Mouse (Mus musculus) spleen, postnatal 10 days (tissue): ENCODE results near the gene 1500011B03Rik.

Source experiments
- DNase-seq, 2 experiments: peaks; one replicate each; pipeline ENCODE4 v3.0.0; 2021 to 2022; ENCODE audit warnings: low spot score in 2 of 2

1500011B03Rik gene

DNA sequence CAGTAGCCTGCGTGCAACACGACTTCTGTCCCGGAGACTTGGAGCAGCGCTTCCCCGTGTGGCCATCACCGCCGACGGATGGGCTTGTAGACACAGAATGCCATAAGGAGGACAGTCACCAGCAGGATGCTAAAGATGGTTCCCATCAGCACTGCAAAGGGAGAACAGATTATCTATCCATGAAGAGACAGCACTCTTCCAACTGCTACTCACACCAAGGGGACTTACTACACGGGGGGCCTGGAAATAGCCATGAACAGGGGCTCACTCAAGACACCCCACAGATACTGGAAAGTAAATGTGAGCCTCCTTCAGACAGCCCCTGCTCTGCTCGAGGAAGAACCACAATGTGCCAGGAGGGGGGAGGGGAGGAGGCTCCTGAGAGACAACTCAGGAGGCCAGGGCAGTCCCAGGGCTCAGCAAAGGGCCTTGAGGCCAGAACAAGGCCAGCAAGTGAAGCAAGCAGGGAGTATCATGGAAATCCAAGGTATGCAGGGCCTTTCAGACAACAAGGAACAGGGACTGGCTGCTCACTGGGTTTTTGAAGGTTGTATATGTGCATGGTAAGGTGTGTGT, 14.0 kb downstream of the 1500011B03Rik start:
- no peak for DNase-seq

DNA sequence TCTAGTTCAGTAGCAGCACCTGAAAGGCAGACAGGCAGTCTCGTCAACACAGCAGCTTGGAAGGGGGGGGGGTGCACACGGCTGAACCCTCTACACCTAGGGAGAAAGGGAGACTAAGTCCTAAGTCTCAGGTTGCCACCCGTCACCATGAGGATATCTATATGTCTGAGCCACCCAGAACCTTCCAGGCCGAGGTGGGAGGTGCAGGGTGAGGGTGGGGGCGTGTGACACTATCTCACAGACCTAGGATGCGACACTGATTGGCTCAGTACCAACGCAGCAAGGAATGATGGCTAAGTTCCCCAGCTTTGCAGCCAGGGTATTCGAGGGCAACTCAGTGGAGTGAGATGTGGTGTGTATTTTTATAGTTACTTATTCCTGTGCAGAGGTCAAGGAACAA, 14.9 kb downstream of the 1500011B03Rik start:
- DNase-seq: no peak

DNA sequence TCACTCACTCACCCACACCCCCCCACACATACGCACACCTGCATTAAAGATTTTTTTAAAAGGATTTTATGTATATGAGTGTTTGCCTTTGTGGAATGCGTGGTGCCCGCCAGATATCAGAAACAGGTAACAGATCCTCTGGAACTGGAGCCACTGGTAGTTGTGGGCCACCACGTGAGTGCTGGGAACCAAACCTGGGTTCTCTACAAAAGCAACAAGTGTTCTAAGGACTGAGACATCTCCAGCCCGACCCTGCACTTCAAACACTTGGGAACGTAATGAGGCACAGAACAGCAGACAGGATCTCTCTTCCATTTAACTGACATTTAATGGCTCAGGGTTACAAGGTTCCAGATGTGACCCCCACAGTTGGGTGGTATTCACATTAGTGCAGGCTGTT, 15.4 kb downstream of the 1500011B03Rik start:
- no peak for DNase-seq

DNA sequence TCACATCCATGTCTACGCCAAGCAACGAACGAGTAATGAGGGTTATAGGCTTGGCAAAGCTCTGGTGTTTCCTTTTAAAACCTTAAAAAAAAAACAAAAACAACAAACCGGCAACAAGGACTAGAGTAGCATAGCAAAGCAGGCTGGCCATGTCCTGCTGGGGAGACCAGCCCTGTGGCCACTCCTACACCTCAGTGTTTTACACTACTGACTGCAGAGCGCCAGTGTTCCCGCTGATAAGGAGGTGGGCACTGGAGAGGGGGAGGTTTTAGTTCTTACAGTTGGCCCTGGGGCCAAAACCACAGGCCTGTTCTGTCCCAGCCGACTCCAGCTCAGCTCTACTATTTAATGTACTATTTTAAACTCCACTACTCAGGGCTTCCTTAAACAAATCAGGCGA, 15.8 kb downstream of the 1500011B03Rik start:
- DNase-seq: no peak

DNA sequence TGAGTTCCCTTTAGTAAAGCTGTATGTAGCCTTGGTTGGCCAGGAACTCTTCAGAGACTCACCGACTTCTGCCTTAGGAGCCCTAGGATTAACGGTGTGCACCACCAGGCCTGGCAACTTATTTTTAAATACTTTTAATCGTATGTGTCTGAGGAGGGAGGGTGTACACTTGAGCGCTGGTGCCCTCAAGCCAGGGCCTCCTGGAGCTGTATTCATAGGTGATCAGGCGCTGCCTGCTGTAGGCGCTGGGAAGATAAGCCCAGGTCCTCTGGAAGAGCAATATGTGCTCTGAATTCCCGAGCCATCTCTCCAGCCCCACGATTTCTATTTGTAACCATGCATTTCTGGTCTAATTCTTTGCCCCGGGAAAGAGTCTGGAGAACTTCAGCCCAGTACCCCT, 16.2 kb downstream of the 1500011B03Rik start:
- DNase-seq: no peak

DNA sequence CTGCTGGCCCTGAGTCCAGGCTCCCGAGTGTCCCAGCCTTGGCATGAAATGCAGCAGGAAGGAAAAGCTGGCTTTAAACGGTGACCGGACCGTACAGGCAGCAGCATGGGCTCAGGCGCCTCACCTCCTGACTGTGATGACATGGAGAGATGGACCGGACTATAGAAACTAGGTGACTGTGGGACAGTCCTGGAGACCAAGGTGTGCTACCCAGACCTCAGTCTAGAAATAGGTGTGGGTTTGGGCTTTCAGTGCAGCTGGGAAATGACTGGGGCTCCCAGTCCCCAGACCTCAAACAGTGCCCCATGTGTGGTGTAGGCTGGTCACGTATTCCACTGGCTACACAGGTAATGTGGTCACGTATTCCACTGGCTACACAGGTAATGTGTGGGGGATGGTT, 16.6 kb downstream of the 1500011B03Rik start:
- DNase-seq: no peak

DNA sequence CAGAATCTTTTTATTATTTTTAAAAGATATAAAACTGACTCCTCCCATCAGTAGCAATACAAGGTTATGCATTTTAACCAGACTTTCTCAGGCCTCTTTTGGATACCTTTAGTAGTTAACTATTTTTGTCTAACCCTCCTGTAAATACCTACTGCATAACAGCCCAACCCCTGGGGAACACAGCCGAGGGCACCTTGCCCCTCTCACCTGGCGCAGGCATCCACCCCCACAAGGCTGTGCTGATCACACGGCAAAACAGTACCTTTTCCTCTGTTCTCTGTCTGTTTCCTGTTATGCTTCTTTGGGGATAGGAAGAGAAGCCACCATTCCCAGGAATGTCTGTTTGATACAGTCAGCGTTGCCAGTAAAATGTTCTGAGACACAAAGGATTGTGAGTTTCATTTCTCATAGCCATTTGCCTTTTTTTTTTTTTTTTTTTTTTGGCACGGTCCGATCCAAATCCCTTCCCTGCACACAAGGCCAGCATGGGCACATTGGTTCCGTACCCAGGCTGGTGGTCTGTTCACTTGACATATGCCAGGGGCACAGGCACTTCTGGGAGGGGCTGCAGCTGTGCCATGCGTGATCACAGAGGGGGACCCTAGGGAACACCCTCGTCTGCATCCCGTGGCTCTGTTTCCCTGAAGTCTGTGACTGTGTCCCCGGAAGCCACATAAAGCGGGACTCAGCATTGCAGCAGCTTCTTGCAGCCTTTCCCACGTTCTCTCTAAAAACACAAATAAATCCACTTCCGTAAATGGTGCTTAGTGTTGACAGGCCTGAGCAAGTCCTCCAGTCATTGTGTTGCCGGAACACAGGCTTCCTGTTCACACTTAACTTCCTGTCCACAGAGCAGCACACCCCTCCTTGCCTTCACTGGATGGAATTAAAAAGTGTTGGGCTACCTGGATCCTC, 17.6 kb downstream of the 1500011B03Rik start:
- DNase-seq: peak in 1 of 2 experiments; percentile 36

DNA sequence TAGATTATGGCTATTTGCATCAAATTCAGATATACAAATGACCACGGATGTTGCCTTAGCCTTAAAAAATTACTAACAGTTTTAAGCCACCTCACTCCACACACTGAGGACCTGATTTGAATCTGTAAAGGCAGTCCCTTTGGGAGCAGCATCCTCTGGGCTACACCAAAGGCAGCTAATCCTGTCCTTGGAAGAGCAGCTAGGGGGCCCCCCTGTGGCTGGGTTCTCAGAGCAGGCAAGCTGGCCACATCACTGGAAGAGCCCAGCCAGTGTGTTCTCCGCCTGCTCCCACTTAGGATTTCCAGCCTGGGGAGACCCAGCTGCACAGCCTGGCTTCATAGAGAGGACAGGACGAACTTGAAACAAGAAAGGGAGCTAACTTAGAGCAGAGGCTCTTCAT, 18.3 kb downstream of the 1500011B03Rik start:
- DNase-seq: no peak

DNA sequence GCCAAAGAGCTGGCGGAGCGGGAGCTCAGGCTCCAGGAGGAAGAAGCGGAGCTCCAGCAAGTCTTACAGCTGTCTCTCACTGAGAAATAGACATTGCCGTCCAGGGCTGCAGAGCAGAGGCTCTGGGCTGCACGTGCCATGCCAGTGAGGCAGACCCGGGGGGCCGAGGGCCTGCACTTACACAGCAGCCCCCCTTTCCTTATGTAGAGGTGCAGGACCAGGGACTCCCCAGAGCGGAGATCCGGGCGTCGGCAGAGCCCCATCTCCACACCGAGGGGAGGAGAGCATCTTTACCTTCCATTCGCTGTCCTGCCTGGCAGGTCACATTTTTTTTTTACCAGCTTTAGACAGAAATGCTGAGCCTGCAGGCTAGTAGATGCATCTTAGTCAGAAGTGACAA, 18.9 kb downstream of the 1500011B03Rik start:
- DNase-seq: no peak

DNA sequence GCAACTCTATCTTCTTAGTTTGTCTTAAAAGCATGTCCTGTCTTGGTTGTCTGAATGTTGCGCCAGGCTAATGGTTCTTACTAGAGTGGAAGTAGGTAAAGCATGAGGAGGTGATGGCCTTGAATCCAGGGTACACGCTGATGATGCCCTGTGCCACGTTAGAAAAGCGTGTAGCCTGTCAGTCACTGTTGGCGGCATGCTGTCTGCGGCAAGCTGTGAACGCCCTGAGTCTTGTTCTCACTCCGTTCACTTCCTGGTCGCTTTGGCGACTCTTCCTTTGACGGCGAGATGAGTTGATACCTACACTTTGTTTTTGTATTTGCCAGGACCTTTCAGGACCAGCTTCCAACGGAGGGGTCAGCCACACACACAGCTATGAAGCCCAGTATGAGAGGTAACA, 20.0 kb downstream of the 1500011B03Rik start:
- no peak for DNase-seq

DNA sequence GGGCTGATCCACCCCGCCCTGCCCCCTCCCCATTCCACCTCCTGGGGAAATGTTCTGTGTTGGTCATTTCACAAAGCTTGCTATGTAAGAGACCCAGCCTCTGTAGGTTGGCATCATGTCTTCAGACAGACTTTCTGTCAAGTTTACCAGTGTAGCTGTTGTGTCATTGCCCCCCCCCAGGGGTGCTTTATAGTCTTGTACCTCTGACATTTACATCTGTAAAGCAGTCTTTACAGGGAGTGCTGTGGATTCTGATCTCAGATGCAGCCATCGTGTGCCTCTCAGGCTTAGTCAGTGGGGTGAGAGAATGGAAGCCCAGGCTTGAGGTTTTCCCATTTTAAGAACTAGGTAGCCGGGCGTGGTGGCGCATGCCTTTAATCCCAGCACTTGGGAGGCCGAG, 21.4 kb downstream of the 1500011B03Rik start:
- no peak for DNase-seq

DNA sequence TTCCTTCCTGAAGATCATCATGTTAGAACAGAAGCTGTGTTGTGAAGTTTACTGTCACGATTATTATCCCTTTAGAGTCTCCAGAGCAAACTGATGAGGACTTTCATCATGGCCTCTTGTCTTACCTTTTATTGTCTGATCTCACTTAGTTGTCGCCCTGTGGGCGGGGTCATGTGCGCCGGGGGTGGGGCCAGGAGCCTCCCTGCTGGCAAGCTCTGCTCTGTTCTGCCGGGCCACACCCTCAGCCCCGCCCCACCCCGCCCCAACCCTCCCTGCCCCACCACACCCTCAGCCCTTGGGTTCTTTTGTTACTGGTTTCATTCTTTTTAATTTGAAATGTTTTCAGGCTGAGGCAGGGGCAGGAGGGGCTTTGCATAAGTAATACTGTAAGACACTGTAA, 22.2 kb downstream of the 1500011B03Rik start:
- peak in 1 of 2 experiments; percentile 70 for DNase-seq

DNA sequence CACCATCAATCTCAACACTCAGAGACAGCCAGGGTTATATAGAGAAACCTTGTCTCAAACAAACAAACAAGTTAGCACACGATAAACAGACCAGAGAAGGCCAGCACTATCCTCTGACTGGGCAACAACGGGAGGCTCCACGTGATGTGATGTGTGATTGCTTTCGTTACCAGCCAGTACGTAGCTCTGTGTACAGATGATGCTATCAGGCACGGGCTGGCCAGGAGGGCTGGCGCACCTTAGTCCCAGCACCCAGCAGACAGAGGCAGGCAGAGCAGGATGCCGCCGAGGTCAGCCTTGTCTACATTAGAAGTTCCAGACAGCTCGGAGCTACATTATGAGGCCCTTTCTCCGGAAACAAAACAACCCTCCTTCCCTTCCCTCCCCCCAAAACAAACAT, 23.4 kb downstream of the 1500011B03Rik start:
- no peak for DNase-seq

DNA sequence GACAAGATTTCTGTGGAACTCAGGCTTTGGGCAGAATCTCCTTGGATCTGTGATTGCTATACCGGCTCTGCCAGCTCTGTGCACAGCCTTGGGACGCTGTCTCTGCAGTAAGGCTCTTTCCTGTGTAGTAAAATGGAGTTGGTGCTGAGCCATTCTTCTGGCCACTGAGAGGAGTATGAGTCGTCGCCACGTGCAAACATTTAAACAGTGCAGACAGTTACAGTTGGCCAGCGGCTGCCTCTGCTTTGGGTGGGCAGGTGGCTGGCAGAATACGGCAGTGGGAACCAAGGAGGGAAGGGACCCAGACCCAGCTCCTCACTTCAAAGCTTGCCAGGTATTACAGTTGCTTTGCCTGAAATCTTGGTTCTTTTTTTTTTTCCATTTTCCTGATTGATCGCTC, 26.0 kb downstream of the 1500011B03Rik start:
- no peak for DNase-seq

DNA sequence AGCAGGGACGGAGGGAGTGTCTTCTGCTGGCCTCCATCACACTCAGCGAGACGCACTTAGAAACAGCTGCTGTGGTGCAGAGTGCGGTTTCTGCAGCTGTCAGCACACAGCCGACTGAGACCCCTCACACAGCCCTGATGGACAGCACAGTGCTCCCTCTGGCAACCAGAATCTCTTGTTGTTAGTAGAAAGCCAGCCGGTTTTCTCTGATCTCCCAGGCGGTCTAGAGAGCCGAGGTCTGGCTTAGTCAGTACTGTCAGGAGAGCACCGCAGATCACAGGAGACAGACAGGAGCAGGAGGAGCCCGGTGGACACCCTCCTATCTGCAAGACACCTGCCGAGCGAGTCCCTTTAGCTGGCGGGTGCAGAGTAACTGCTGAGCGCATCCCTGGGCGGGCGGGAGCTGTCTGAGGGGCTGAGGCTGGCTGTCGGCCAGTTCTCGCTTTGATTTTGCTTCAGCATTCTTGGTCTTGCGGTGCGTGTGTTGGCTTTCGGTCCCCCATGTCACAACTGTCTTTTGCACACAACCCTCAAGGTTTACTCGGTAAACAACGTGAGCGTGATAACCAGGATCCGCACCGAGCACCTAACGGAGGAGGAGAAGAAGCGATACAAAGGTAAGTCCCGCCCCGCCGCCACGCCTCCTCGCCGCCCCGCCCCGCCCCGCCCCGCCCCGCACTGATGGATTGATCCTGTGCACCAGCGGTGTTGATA, 26.8 kb downstream of the 1500011B03Rik start:
- DNase-seq: no peak

DNA sequence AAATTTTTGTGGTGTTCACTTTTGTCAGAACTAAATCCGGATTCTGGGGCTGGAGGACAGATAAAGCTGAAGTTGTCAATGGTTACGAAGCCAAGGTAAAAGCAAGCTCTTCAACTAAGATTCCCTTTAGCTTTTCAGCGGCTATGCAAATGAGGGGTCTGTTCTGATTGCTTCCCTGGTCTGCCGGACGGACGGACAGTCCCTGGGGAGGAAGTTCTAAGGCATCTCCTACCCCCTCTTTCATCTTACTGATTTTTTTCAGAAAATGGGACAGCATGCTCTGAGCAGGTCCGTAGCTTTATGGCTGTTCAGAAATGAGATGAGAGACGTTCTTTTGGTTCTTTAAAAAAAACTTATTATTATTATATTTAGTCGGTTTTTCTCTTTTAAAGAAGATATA, 27.6 kb downstream of the 1500011B03Rik start:
- no peak for DNase-seq

DNA sequence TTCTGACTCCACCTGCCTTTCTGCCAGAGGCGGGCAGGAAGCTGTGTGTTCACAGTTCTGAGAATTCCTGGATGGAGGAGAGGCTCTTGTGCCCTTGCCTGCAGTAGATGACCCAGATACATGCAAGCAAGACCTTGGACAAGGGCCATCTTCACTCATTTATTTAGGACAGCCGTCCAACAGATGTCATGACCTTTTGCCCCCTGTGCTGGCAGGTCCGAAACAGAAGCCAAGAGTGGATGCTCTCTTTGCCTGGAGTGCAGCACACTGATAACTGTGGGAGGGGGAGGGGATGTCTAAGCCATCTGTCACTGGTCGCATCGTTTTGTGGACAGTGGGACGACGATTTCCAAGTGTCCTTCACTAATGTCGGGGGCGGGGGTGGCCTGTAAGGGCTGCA, 28.0 kb downstream of the 1500011B03Rik start:
- DNase-seq: no peak

DNA sequence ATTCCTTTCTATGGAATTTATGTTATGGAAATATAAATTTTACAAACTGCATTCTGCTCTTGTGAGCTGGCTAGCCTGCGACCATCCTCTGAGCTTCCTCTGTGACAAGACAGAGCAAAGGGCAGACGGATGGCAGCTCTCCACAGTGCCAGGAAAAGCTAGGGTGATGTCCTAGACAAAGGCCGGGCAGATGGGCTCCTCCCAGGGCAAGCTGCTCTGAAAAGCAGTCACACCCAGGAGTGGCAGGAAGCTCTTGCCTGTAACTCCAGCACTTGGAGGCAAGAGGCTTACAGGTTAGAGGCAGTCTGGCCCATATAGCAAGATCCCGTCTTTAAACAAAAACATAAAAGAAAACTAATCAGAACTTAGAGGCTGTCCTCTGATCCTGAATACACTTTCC, 28.7 kb downstream of the 1500011B03Rik start:
- no peak for DNase-seq

DNA sequence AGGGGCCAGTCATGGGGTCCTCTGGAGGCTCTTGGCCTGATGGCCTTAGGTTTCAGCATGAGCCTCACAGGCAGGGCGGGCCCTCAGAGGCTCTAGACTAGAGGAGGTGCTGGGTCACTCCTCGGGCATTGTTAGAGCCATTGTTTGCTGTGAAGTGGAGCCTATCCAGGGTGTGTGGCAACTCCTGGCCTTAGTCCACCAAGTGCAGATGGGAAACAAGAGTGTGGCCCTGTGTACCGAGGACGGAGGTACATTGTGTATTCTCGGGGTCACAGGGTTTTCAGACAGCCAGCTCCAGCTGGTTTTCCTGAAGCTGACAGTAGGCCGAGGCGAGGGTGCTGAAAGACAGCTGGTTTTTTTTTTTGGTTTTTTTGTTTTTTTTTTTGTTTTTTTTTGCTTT, 30.0 kb downstream of the 1500011B03Rik start:
- no peak for DNase-seq

DNA sequence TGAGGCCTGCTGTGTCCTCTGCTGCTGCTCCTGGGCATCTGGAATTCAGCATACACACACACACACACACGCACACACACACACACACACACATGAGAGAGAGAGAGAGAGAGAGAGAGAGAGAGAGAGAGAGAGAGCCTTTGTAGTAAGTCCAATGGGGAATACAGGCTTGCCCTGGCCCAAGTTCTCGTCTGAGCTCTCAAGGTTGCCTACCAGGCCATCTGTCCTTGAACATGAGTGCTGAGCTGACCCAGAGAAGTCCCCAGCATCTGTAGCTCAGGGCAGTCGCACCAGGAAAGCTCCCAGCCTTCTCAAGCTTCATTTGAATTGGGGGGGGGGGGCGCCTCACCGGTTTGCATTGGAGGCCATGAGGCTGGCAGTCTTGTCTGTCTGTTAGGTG, 38.1 kb downstream of the 1500011B03Rik start:
- no peak for DNase-seq

DNA sequence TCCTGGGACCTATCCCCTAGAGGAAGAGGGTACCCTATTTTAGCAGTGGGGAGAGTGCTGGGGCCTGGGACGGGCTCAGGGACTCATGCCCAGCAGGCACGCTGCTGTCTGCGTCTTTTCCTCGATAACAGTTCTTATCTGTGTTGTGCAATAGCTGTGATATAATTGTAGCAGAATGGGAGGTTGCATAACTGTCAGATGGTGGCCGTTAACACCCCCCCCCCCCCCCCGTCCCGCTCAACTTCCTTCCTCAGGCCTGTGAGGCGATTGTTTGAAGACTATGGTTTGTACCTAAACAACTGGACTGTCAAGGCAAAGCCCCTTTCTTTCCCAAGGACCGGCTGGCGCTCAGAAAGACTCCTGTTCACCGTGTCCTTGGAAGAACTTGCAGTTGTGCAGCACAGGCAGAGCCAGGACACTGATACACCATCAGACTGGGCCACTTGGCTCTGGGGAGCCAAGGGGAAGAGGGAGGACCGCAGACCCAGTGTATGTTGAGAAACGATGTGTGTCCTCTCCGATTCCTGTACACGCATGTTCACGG, 38.6 kb downstream of the 1500011B03Rik start:
- DNase-seq: peak in 1 of 2 experiments; percentile 35

DNA sequence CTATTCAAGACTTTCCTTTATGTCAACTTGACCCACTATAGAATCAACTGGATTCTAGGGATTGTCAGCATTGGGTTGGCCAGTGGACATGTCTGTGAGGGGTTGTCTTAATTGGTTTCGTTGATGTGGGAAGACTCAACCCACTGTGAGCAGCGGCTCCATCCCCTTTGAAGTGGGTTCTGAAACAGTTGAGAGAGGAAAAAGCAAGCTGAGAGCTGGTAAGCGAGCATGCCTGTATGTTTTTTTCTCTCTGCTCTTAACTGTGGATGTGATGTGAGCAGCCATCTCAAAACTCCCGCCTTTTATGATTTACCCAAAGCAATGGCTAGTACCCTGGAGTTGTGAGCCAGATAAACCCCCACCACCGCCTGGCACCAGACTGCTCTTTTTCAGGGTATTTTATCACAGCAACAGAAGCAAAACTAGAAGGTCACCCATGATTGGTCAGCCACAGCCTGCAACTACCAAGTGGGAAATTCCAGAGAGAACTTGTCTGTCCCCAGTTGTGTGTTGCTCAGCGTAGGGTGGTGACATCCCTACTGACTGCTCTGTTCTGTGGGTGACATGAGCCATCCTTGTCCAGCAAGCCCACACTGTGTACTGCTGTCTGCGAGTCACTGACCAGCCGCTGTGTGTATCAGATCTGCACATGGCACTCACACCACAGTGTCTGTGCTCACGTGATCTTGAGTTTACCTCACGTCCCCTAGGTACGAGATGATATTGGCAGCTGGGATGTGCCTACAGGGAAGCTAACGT, 39.7 kb downstream of the 1500011B03Rik start:
- DNase-seq: peak in 1 of 2 experiments; percentile 32
